Mouse (Mus musculus) midbrain, embryonic 16.5 days (tissue): ENCODE measurements at regions not wholly inside any gene's neighbourhood (a gene's known extent, or its start where the extent isn't known, plus 50 kb on each side); places are given as distances from the start of the nearest gene placed in this dataset.

Experiments
- ATAC-seq: fragments of 200-750 bp; cut with Nextera tagmentation; 2 replicates; pipeline ENCODE4 v1.8.0; 2017; ENCODE audit warnings: moderate TSS enrichment
- H3K27ac ChIP-seq: fragments of 300-500 bp; sonication (generic); 2 replicates; pipeline ENCODE4 v1.5.1; 2014; ENCODE audit warnings: mild to moderate bottlenecking, low read length, mixed read lengths
- H3K27me3 ChIP-seq: fragments of 300-500 bp; sonication (generic); 2 replicates; pipeline ENCODE4 v1.6.1; 2014; ENCODE audit warnings: low read depth, low read length, mixed read lengths; ENCODE audit not compliant: control insufficient read depth, insufficient read depth
- H3K36me3 ChIP-seq: fragments of 300-500 bp; sonication (generic); 2 replicates; pipeline ENCODE4 v1.6.1; 2014; ENCODE audit warnings: mild to moderate bottlenecking, low read length, moderate library complexity, mixed read lengths; ENCODE audit not compliant: control insufficient read depth, insufficient read depth
- H3K4me1 ChIP-seq: fragments of 300-500 bp; sonication (generic); 2 replicates; pipeline ENCODE4 v1.6.1; 2014; ENCODE audit warnings: mild to moderate bottlenecking, low read length, mixed read lengths; ENCODE audit not compliant: control insufficient read depth, insufficient read depth
- H3K4me2 ChIP-seq: fragments of 300-500 bp; sonication (generic); 2 replicates; pipeline ENCODE4 v1.6.1; 2014; ENCODE audit warnings: mild to moderate bottlenecking, low read length, mixed read lengths
- H3K4me3 ChIP-seq: fragments of 300-500 bp; sonication (generic); 2 replicates; pipeline ENCODE4 v1.5.1; 2014; ENCODE audit warnings: low read depth, mild to moderate bottlenecking, low read length, moderate library complexity, mixed read lengths
- H3K9ac ChIP-seq: fragments of 300-500 bp; sonication (generic); 2 replicates; pipeline ENCODE4 v1.6.1; 2014; ENCODE audit warnings: low read depth, low read length, mixed read lengths
- H3K9me3 ChIP-seq: fragments of 300-500 bp; sonication (generic); replicated peaks from 2 replicates; pipeline ENCODE4 v1.6.1; 2014; ENCODE audit warnings: mild to moderate bottlenecking, low read length, mixed read lengths; ENCODE audit not compliant: control insufficient read depth, poor library complexity, severe bottlenecking
- whole genome bisulfite sequencing: fragments of 180-500 bp; shearing (Covaris S2); extraction: QIAGEN DNeasy Blood & Tissue Kit; methylation state at CpG from one replicate; pipeline ENCODE4 v1.1.7; 2014; 5-methylcytosine and 5-hydroxymethylcytosine counted together

DNA sequence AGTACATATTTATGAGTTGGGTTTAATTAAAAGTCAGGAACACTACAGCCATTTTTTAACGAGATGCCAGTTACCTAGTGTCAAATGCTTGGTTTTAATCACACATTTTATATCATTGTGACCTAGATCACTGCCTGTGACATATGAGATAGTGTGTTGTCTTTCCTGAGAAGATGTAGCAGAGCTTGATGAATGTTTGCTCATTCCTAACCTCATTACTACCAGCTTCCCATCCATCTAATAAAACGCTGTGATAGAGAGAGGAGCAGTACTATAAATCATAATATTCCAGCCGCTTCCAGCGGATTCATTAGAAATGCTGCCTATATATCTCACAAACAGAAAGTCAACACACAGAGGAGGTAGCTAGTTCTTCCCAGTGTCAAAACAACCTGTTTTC, 163.6 kb downstream of the Aldoart1 start:
- WGBS = 83% methylated on average over 4 of the region's 4 CpGs
- no peak for ATAC-seq

DNA sequence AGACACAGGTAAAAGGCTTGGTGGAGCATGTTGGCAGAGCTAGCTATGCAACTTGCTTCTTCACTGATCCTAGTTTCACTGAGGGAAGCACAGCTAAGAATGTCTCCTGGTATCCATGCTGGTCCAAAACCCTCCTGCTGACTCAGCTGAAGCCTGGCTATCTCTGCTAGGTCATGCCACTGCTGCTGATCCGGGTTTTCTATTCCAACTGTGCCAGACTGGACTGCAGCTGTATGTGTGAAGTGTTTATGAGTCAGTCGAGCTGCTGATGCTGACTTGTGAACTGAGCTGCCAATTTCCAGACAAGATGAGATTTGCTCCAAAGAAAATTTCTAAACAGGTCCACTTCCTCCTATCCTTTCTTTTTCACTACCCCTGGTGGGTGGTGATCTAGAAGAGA, 178.4 kb downstream of the Aldoart1 start:
- no peaks in the 10 kb centered on the region for H3K36me3 ChIP-seq
- H3K27me3 ChIP-seq = no peaks in the 10 kb centered on the region
- WGBS = 67% methylated on average over 2 of the region's 2 CpGs
- no peak overlapping the region for H3K27ac ChIP-seq
- no peak overlapping the region for H3K9ac ChIP-seq
- no peak for ATAC-seq
- no peak overlapping the region for H3K4me3 ChIP-seq
- H3K9me3 ChIP-seq = no peaks in the 10 kb centered on the region
- no peak overlapping the region for H3K4me2 ChIP-seq
- no peaks in the 10 kb centered on the region for H3K4me1 ChIP-seq

More for the DNA sequence above, 163.6 kb downstream of the Aldoart1 start:
- Histone ChIP-seq H3K4me3 (no peak overlapping the region), H3K9ac (no peak overlapping the region), H3K9me3 (no peaks in the 10 kb centered on the region), H3K27ac (no peak overlapping the region), H3K4me1 (no peaks in the 10 kb centered on the region), H3K27me3 (no peaks in the 10 kb centered on the region), H3K36me3 (no peaks in the 10 kb centered on the region), H3K4me2 (no peak overlapping the region)

DNA sequence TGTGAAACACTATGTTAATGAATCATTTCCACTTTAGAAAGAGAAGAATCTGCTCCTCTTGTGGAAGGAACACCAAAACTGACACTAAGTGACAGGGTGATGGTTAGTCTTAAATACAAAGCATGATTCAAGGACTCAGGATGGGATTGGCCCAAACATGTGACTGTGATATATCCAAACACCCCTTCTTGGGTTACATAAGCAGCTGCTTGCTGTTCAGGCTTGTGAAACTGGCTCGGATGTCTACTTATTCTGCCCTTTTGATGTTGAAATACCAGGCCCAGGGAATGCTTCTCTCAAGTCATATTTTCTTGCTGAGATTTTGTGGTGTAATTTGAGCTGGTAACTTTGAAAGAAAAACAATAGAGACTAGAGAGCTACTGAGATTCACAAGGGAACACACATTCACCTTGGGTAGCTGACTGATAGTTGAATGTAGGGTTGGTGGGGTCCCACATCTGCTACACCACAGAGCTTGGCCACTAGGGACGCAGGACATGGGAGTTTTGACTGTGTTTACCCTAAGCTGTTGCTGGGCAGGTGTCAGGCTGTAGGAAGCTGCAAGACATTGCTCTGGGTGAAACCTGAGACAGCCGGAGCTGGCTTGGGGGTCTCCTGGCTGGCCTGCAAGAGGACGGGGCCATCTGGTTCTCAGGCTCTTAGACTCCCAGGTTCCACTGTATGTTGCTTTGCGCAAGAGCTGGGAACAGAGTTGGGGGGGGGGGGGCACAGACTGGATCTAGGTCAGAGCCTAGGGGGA, 180.6 kb downstream of the Aldoart1 start:
- ATAC-seq = no peak
- H3K4me2 ChIP-seq = no peak overlapping the region
- WGBS = 80% methylated on average over 5 of the region's 5 CpGs
- H3K36me3 ChIP-seq = no peaks in the 10 kb centered on the region
- H3K4me3 ChIP-seq = no peak overlapping the region
- no peak overlapping the region for H3K27ac ChIP-seq
- H3K9ac ChIP-seq = no peak overlapping the region
- H3K27me3 ChIP-seq = no peaks in the 10 kb centered on the region
- no peaks in the 10 kb centered on the region for H3K9me3 ChIP-seq
- no peaks in the 10 kb centered on the region for H3K4me1 ChIP-seq

DNA sequence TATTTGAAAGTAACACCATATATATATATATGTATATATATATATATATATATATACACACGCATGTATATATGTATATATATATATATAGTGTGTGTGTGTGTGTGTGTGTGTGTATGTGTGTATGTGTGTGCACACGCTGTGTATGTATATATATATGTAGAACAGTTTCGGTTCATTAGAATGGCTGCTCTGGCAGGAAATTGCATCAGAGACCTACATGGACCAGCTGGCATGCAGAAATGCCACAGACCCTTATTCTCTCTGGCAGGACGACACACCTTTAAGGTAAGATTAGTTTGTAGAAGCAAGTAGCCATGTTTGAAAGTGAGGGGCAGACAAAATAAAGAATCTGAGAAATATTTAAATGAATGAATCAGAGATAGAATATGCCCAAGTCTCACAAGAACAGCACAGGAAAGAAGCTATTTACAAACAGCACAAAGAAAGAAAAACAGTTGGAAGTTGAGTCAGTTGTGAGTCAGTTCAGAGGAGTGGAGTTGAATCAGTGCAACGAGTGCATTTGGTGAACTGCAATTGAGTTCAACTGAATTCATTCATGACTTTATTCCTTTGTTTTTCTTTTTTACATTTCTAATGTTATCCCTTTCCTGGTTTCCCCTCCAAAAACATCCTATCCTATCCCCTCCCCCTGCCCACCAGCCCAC, 182.5 kb downstream of the Aldoart1 start:
- H3K4me2 ChIP-seq = no peak overlapping the region
- no peaks in the 10 kb centered on the region for H3K9me3 ChIP-seq
- H3K9ac ChIP-seq = no peak overlapping the region
- no peak overlapping the region for H3K4me3 ChIP-seq
- H3K27me3 ChIP-seq = no peaks in the 10 kb centered on the region
- ATAC-seq = no peak
- H3K27ac ChIP-seq = no peak overlapping the region
- WGBS = 91% methylated on average over 5 of the region's 5 CpGs
- no peaks in the 10 kb centered on the region for H3K36me3 ChIP-seq
- no peaks in the 10 kb centered on the region for H3K4me1 ChIP-seq

DNA sequence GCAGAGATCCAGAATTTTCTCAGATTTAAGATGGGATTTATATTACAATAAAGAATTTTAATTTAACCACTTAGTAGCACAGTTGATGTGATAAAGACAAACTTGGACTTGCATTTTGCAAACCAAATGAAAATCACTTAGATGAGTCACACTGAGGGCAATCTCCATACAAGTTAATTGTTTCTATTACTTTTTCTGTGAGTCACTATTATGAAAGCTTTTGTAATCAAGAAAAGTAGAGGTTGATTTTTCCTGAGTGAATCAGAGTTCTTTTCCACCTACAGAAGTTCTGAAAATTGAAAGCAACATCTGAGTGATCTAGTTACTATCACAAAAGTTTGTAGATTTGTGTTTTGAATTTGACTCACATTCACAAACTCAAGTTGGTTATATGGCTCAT, 188.1 kb downstream of the Aldoart1 start:
- H3K4me3 ChIP-seq = no peak overlapping the region
- ATAC-seq = no peak
- no peaks in the 10 kb centered on the region for H3K36me3 ChIP-seq
- no peak overlapping the region for H3K4me2 ChIP-seq
- no peaks in the 10 kb centered on the region for H3K27me3 ChIP-seq
- H3K27ac ChIP-seq = no peak overlapping the region
- H3K4me1 ChIP-seq = no peaks in the 10 kb centered on the region
- no peak overlapping the region for H3K9ac ChIP-seq
- H3K9me3 ChIP-seq = no peaks in the 10 kb centered on the region

DNA sequence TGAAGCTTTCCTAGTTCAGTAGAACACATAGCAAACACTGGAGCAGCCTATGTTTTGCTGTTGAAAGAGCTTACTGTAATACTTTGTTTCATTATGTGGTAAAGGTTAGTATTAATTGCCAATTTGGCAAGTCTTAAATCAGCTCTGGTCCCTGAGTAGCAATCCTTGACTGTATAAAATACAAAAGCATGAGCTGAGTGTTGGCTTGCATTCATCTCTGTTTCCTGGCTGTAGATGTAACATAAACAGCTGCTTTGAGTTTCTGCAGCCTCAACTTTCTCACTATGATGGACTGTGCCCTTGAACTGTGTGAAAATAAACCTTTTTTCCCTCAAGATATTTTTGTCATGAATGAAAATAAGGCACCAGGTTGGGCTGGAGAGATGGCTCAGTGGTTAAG, 190.0 kb downstream of the Aldoart1 start:
- no peak for ATAC-seq
- no peak overlapping the region for H3K9ac ChIP-seq
- no peaks in the 10 kb centered on the region for H3K9me3 ChIP-seq
- H3K27ac ChIP-seq = no peak overlapping the region
- H3K4me3 ChIP-seq = no peak overlapping the region
- H3K36me3 ChIP-seq = no peaks in the 10 kb centered on the region
- H3K27me3 ChIP-seq = no peaks in the 10 kb centered on the region
- H3K4me2 ChIP-seq = no peak overlapping the region
- no peaks in the 10 kb centered on the region for H3K4me1 ChIP-seq

DNA sequence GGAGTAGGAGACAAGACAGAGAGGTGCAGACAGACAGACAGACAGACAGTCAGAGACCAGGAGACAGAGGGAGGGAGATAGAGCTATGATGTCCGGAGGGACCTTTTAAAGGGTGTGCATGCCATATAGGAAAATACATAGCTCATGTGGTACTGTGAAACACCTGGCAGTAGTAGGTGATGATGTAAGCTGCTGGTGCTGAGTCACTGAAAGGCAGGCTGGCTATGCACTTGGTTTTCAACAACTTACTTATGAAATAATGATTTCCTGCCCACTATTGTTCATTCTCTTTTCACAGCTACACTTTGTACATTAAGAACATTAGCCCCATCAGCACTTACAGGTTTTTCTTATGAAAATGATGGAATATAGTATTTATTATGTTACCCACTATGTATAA, 196.2 kb downstream of the Aldoart1 start:
- no peaks in the 10 kb centered on the region for H3K27me3 ChIP-seq
- no peaks in the 10 kb centered on the region for H3K36me3 ChIP-seq
- ATAC-seq = no peak
- no peak overlapping the region for H3K4me2 ChIP-seq
- no peak overlapping the region for H3K4me3 ChIP-seq
- 92% methylated on average over 1 of the region's 1 CpGs for WGBS
- no peaks in the 10 kb centered on the region for H3K9me3 ChIP-seq
- H3K4me1 ChIP-seq = no peaks in the 10 kb centered on the region
- H3K27ac ChIP-seq = no peak overlapping the region
- no peak overlapping the region for H3K9ac ChIP-seq

DNA sequence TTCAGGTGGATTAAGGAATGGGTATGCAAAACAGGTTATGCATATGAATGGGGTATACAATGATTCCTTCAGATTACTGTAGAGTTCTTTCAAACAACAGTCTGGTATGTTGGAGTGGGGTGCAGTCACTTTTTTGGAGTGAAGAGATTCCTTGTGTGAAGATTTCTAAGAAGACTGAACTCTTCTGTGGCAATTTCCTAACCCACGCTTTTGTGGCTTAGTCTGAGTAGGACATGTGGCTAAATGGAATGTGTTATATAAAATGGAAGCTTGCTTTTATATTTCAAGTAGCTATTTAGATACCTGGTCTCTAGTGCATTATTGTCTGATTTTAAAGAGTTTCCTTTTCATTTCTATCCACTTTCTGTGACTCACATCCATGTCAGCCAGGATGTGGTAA, 205.3 kb downstream of the Aldoart1 start:
- H3K4me2 ChIP-seq = no peak overlapping the region
- no peaks in the 10 kb centered on the region for H3K36me3 ChIP-seq
- no peak for ATAC-seq
- H3K9me3 ChIP-seq = no peaks in the 10 kb centered on the region
- no peaks in the 10 kb centered on the region for H3K4me1 ChIP-seq
- H3K9ac ChIP-seq = no peak overlapping the region
- H3K27me3 ChIP-seq = no peaks in the 10 kb centered on the region
- 59% methylated on average over 1 of the region's 1 CpGs for WGBS
- H3K27ac ChIP-seq = no peak overlapping the region
- H3K4me3 ChIP-seq = no peak overlapping the region

DNA sequence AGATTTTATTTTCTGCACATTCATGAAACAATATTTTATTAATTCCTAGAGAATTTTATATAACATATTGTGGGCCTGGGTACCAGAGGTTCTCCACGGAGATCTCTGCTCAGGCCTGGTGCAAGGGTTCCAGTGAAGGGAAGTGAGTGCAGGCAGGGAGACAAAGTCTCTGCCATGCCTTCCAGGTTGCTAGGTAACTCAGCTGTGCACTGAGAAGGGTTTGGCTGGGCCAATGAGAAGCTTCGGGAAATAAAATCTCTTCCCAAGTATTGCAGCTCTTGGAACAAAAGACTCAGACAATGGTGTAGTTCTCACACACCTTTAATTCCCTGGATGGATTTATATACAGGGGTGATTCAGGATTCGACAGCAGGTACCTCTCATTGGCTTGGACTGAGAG, 223.0 kb downstream of the Aldoart1 start:
- H3K9me3 ChIP-seq = no peaks in the 10 kb centered on the region
- no peak overlapping the region for H3K9ac ChIP-seq
- no peak overlapping the region for H3K4me3 ChIP-seq
- no peaks in the 10 kb centered on the region for H3K36me3 ChIP-seq
- no peak overlapping the region for H3K27ac ChIP-seq
- 16% methylated on average over 3 of the region's 3 CpGs for WGBS
- no peaks in the 10 kb centered on the region for H3K27me3 ChIP-seq
- no peak overlapping the region for H3K4me2 ChIP-seq
- H3K4me1 ChIP-seq = no peaks in the 10 kb centered on the region; the same call in 1 of the 2 replicates
- peak; percentile 73 for ATAC-seq
